Mouse (Mus musculus): ENCODE measurements around the gene Icosl.
"Not testable (repeated sequence)": the region's sequence is repeated elsewhere in the genome, so short reads cannot be mapped to it uniquely, and the experiment has no call there.

- TF ChIP-seq CTCF (IDR thresholded peaks at IDR 0.05; ENCODE audit: extremely low read depth, insufficient read length, insufficient replicate concordance, low read depth, low read length); POLR2A (IDR thresholded peaks at IDR 0.05; ENCODE audit: low read depth, low read length): not testable (repeated sequence)
These were observed 56.0 kb downstream of the Icosl start for GRCm38 (mm10) chr10:78125061-78125460.

Measured in small intestine, adult 2 months (tissue).